Mouse (Mus musculus) MN1 (cell line): ENCODE data around the gene Dlx4.
A peak's percentile ranks its signal among the peaks of the same experiment; 100 is the strongest.

ENCODE experiments used
- DNase-seq: peaks from one replicate; pipeline ENCODE4 v3.0.0-alpha.2; 2016; ENCODE audit warnings: low spot score

Gene Dlx4

GRCm38 (mm10) chr11:95102161-95102904 is 43.7 kb downstream of the Dlx4 start:
- no peak for DNase-seq

- DNase-seq, result no peak
Observed at GRCm38 (mm10) chr11:95101071-95101788, 44.8 kb downstream of the Dlx4 start.

- DNase-seq, result peak; percentile 62
Observed at GRCm38 (mm10) chr11:95100393-95100792, 45.7 kb downstream of the Dlx4 start.

GRCm38 (mm10) chr11:95098346-95099095 is 47.5 kb downstream of the Dlx4 start:
- DNase-seq, result no peak

GRCm38 (mm10) chr11:95097889-95098288 is 48.2 kb downstream of the Dlx4 start:
- no peak for DNase-seq

GRCm38 (mm10) chr11:95096608-95097373 is 49.3 kb downstream of the Dlx4 start:
- no peak for DNase-seq

GRCm38 (mm10) chr11:95095596-95095995 is 50.5 kb downstream of the Dlx4 start:
- no peak for DNase-seq

- DNase-seq, result peak; percentile 62
Observed at GRCm38 (mm10) chr11:95093077-95093476, 53.0 kb downstream of the Dlx4 start.
